Mouse (Mus musculus): ENCODE measurements around the gene Rpl35. TPM values are rescaled to one million over a fixed set of nuclear protein-coding genes. Genes with fewer than 3 reads are reported as not detected.
A peak's percentile ranks its signal among the peaks of the same experiment; 100 is the strongest.

Rpl35 gene
- polyA plus RNA-seq, 1 experiment from 2014 or later, result 935 TPM

DNA sequence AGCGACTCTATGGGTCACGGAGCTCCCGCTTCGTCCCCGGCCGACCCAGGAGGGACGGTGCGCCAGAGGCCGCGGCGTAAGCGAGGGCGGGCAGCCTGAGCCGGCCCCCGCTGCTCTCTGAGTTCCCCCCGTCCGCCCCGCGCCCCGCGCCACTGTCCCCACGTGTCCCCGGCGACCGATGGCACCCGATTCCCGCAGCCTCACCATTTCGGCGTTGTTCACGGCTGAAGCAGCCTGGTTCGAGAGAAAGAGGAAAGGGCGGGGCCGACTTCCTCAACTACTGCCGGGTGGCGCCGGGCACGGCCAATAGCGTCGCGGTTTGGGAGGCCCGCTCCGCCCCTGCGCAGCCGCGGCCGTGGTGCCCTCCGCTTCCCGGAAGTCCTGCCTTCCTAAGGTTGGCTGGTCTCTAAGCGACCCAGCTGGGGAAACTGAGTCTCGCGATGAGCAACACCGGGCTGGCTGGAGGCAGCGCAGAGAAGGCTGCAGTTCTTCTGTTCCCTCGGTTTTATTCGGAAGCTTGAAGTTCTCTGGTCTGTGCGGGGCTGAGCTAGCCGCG, 466 bp downstream of the Rpl35 start, which contains the start of gene Arpc5l:
Gene Arpc5l, plus strand, starts transcription at position 469 of the 556 bp plus-strand sequence.
- Histone ChIP-seq H3K36me3 (ENCODE audit: insufficient read depth) (peaks cover 41% of the 10 kb centered on the region), H3K27me3 (ENCODE audit: insufficient read depth, low read length) (no peaks in the 10 kb centered on the region), H3K4me2 (peak within 1 kb of the TSS; percentile 86), H3K9me3 (ENCODE audit: low read depth, low read length) (no peaks in the 10 kb centered on the region), H3K4me3 (ENCODE audit: low read depth, low read length) (peak within 1 kb of the TSS; percentile 77), H3K27ac (ENCODE audit: low read depth) (peak within 1 kb of the TSS; percentile 89), H3K9ac (peak within 1 kb of the TSS; percentile 90), H3K4me1 (ENCODE audit: insufficient read depth) (peaks cover 12% of the 10 kb centered on the region; the same call in 1 of the 2 replicates)
- DNase-seq (peak; percentile 96), ATAC-seq (ENCODE audit: insufficient read depth) (peak; percentile 83)
- no peak for TF ChIP-seq CTCF (IDR thresholded peaks at IDR 0.05; ENCODE audit: low read depth)
- under 1% methylated on average over 47 of the region's 58 CpGs for WGBS

DNA sequence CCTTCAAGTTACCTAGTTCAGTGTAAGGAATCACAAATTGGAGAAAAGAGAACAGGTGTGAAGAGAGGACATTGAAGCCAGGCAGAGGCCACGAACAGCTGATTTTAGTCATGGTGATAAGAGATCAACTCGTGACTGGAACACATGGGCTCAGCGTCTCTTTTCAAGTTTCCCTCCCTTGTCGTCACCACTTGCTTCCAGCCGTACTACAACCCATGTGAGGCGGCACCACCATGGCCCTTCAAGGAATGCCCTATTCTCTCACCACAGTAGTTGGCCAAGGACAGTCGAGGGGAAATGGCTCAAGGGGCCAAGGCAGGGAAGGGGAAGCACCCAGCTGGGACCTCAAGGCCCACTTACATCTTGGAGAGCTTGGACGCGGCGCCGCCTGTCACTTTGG, 1.1 kb downstream of the Rpl35 start:
- DNase-seq, result no peak
- Histone ChIP-seq H3K4me3 (ENCODE audit: low read depth, low read length) (peak overlapping the region; percentile 77), H3K4me1 (ENCODE audit: insufficient read depth) (peaks cover 12% of the 10 kb centered on the region; the same call in 1 of the 2 replicates), H3K4me2 (peak overlapping the region; percentile 86), H3K9me3 (ENCODE audit: low read depth, low read length) (no peaks in the 10 kb centered on the region), H3K27me3 (ENCODE audit: insufficient read depth, low read length) (no peaks in the 10 kb centered on the region), H3K9ac (peak overlapping the region; percentile 90), H3K36me3 (ENCODE audit: insufficient read depth) (peaks cover 46% of the 10 kb centered on the region), H3K27ac (ENCODE audit: low read depth) (peak overlapping the region; percentile 89)
- no peak for ATAC-seq (ENCODE audit: insufficient read depth)
- no peak for TF ChIP-seq CTCF (IDR thresholded peaks at IDR 0.05; ENCODE audit: low read depth)
- WGBS, result under 1% methylated on average over 11 of the region's 11 CpGs

DNA sequence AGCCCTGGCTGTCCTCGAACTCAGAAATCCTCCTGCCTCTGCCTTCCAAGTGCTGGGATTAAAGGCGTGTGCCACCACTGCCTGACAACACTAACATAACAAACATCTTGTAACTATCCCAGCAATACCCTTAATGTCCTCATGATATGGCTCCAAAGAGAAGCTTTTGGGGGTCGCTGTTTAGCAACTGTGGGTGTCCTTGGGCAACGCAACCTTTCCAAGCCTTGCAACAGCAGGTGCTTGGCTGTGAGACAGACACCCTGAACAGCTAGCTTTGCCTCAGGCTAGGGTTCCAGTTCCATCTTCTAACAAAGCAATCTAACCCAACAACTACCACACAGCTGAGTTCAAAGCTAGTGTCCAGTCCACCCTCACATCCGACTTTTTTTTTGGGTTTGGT, 1.9 kb downstream of the Rpl35 start:
- H3K27me3 ChIP-seq (ENCODE audit: insufficient read depth, low read length), result no peaks in the 10 kb centered on the region
- no peaks in the 10 kb centered on the region for H3K9me3 ChIP-seq (ENCODE audit: low read depth, low read length)
- H3K27ac ChIP-seq (ENCODE audit: low read depth), result no peak overlapping the region
- H3K9ac ChIP-seq, result peak overlapping the region; percentile 90
- peaks cover 12% of the 10 kb centered on the region; the same call in 1 of the 2 replicates for H3K4me1 ChIP-seq (ENCODE audit: insufficient read depth)
- WGBS, result 64% methylated on average over 5 of the region's 5 CpGs
- H3K4me3 ChIP-seq (ENCODE audit: low read depth, low read length), result peak overlapping the region; percentile 77
- TF ChIP-seq CTCF (IDR thresholded peaks at IDR 0.05; ENCODE audit: low read depth), result no peak
- no peak for ATAC-seq (ENCODE audit: insufficient read depth)
- DNase-seq, result no peak
- H3K36me3 ChIP-seq (ENCODE audit: insufficient read depth), result peaks cover 46% of the 10 kb centered on the region
- H3K4me2 ChIP-seq, result peak overlapping the region; percentile 86

DNA sequence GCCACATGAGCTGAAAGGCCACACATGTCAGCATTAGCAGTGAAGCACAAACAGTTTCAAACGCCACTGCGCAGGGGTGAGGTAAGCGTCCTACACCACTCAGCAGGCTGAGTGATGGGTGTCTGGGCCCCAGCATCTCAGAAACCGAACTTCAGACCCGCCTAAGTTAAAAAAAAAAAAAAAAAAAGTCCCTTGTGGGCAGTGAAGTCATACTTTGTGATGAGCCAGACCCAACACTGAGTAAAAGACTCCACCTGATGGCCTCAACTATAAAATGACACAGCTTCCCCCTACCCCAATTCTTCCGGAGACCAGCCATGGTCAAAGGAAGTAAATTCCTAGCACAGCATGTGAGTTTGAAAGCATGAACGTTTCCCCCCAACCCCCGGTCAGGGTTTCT, 2.3 kb downstream of the Rpl35 start:
- no peaks in the 10 kb centered on the region for H3K9me3 ChIP-seq (ENCODE audit: low read depth, low read length)
- no peaks in the 10 kb centered on the region for H3K27me3 ChIP-seq (ENCODE audit: insufficient read depth, low read length)
- peak overlapping the region; percentile 86 for H3K4me2 ChIP-seq
- no peak overlapping the region for H3K27ac ChIP-seq (ENCODE audit: low read depth)
- peak overlapping the region; percentile 90 for H3K9ac ChIP-seq
- no peak for TF ChIP-seq CTCF (IDR thresholded peaks at IDR 0.05; ENCODE audit: low read depth)
- DNase-seq, result no peak
- peaks cover 46% of the 10 kb centered on the region for H3K36me3 ChIP-seq (ENCODE audit: insufficient read depth)
- H3K4me3 ChIP-seq (ENCODE audit: low read depth, low read length), result peak overlapping the region; percentile 77
- H3K4me1 ChIP-seq (ENCODE audit: insufficient read depth), result peaks cover 12% of the 10 kb centered on the region; the same call in 1 of the 2 replicates
- 44% methylated on average over 8 of the region's 8 CpGs for WGBS
- ATAC-seq (ENCODE audit: insufficient read depth), result no peak

DNA sequence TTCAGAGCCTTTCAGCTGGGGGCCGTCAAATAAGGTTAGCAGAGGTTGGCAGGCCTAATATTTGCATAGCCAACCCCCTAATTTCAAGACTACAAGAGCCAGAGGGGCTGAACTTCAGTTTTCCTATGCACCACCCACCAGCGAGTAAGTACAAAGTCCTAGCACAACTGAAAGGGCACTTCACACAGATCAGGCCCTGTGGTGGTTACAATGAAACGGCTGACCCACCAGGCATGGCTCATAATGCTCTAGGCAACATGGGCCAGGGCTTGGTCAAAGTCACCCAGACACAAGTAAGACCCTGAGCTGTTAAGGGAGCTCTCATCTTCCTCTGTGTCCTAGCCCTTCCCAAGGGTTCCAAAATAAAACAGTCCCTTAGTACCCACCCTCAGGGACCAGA, 3.6 kb downstream of the Rpl35 start:
- no peak for ATAC-seq (ENCODE audit: insufficient read depth)
- no peak for DNase-seq
- Histone ChIP-seq H3K4me3 (ENCODE audit: low read depth, low read length) (no peak overlapping the region), H3K27me3 (ENCODE audit: insufficient read depth, low read length) (no peaks in the 10 kb centered on the region), H3K4me1 (ENCODE audit: insufficient read depth) (peaks cover 12% of the 10 kb centered on the region; the same call in 1 of the 2 replicates), H3K36me3 (ENCODE audit: insufficient read depth) (peaks cover 46% of the 10 kb centered on the region), H3K9ac (no peak overlapping the region), H3K9me3 (ENCODE audit: low read depth, low read length) (no peaks in the 10 kb centered on the region), H3K4me2 (0 out of 2 replicates have a peak overlapping the region, but pooled peaks have one; percentile 86), H3K27ac (ENCODE audit: low read depth) (no peak overlapping the region)
- no peak for TF ChIP-seq CTCF (IDR thresholded peaks at IDR 0.05; ENCODE audit: low read depth)
- 80% methylated on average over 3 of the region's 3 CpGs for WGBS

DNA sequence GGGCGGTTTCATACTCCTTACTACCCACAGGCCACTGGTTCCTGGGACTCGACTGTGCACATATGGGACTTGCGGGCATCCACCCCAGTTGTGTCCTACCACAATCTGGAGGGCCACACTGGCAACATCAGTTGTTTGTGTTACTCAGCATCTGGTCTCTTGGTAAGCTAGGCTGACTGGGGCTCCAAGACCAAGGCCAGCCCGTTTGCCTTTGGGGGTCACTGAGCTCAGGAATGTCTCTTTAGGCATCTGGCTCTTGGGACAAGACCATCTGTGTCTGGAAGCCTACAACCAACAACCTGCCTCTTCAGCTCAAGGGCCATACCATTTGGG, 4.9 kb downstream of the Rpl35 start:
- 83% methylated on average over 4 of the region's 4 CpGs for WGBS
- peaks cover 7% of the 10 kb centered on the region; the same call in 1 of the 2 replicates for H3K4me1 ChIP-seq (ENCODE audit: insufficient read depth)
- no peaks in the 10 kb centered on the region for H3K27me3 ChIP-seq (ENCODE audit: insufficient read depth, low read length)
- TF ChIP-seq CTCF (IDR thresholded peaks at IDR 0.05; ENCODE audit: low read depth), result no peak
- no peaks in the 10 kb centered on the region for H3K9me3 ChIP-seq (ENCODE audit: low read depth, low read length)
- ATAC-seq (ENCODE audit: insufficient read depth) (no peak), DNase-seq (no peak)
- H3K9ac ChIP-seq, result no peak overlapping the region
- H3K4me2 ChIP-seq, result no peak overlapping the region
- H3K27ac ChIP-seq (ENCODE audit: low read depth), result no peak overlapping the region
- no peak overlapping the region for H3K4me3 ChIP-seq (ENCODE audit: low read depth, low read length)
- H3K36me3 ChIP-seq (ENCODE audit: insufficient read depth), result peaks cover 46% of the 10 kb centered on the region

DNA sequence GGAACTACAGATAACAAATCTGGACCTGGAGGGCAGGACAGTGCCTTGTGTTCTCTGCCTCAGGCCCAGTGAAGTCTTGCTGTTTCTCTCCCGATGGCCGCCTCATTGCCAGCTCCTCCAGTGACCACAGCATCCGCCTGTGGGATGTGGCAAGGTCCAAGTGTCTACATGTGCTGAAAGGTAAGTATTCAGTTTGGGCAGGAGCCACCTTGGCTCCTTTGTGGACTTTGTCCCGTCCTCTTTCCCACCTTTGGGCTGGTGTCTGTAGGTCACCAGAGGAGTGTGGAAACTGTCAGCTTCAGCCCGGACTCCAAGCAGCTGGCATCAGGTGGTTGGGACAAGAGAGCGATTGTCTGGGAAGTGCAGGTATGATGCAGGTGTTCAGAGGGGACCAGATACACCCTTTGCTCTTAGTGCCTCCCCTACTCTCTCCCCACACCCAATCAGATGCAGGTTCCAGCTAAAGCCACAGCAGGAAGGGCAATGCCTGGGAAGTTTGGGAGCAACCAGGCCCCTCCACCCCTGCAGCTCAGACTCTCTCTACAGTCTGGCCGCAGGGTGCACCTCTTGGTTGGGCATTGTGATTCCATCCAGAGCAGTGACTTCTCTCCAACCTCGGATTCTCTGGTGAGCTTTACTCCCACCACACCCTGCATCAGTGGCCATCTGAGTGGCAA, 5.4 kb downstream of the Rpl35 start:
- no peak for DNase-seq
- H3K36me3 ChIP-seq (ENCODE audit: insufficient read depth), result peaks cover 46% of the 10 kb centered on the region
- no peak overlapping the region for H3K4me3 ChIP-seq (ENCODE audit: low read depth, low read length)
- peaks cover 7% of the 10 kb centered on the region; the same call in 1 of the 2 replicates for H3K4me1 ChIP-seq (ENCODE audit: insufficient read depth)
- H3K9ac ChIP-seq, result no peak overlapping the region
- TF ChIP-seq CTCF (IDR thresholded peaks at IDR 0.05; ENCODE audit: low read depth), result no peak
- no peak overlapping the region for H3K4me2 ChIP-seq
- 56% methylated on average over 8 of the region's 8 CpGs for WGBS
- ATAC-seq (ENCODE audit: insufficient read depth), result no peak
- no peaks in the 10 kb centered on the region for H3K9me3 ChIP-seq (ENCODE audit: low read depth, low read length)
- H3K27ac ChIP-seq (ENCODE audit: low read depth), result no peak overlapping the region
- H3K27me3 ChIP-seq (ENCODE audit: insufficient read depth, low read length), result no peaks in the 10 kb centered on the region
